Mouse (Mus musculus): ENCODE results near the gene Zfp108. TPM values are rescaled to one million over a fixed set of nuclear protein-coding genes. Genes with fewer than 3 reads are reported as not detected.

Gene Zfp108
- total RNA-seq (2021) (1 to 10 TPM; 1.4 to 1.8 TPM), polyA plus RNA-seq (2012; rRNA removed) (0.70 and 1.4 TPM in 2 replicates)
- long read RNA-seq, partial matches to known transcripts = 0 of 1 reads
- long read RNA-seq, other reads (novel, unspliced or antisense) = 1 of 1 reads

- Histone ChIP-seq H3K27ac (peak within 1 kb of the TSS; percentile 60), H3K36me3 (ENCODE audit: control insufficient read depth, insufficient read depth, low read length) (no peaks in the 10 kb centered on the region; the same call in 1 of the 2 replicates), H3K4me1 (ENCODE audit: control insufficient read depth, insufficient read depth, low read length) (peaks cover 3% of the 10 kb centered on the region), H3K79me2 (replicated peaks; ENCODE audit: control insufficient read depth, insufficient read depth, low read length) (no peaks in the 10 kb centered on the region), H3K27me3 (ENCODE audit: control insufficient read depth, insufficient read depth, low read length) (no peaks in the 10 kb centered on the region), H3K9ac (ENCODE audit: low read depth, low read length) (peak within 1 kb of the TSS; percentile 77), H3K4me3 (peak within 1 kb of the TSS; percentile 61)
- intact Hi-C loops (cut with DNase I) = loop anchor here (1.0 to 5.0 kb wide), 6 partner anchors 15 to 173 kb away; partner anchors contain the start of genes Zfp112, Zfp180, Zfp235 and Zfp93
- TF ChIP-seq EP300 (IDR thresholded peaks at IDR 0.05; ENCODE audit: insufficient read depth, low read depth, low read length) (0 out of 2 replicates have a peak, but pooled peaks have one; percentile 18), CTCF (IDR thresholded peaks at IDR 0.05) (no peak), POLR2A (IDR thresholded peaks at IDR 0.05; ENCODE audit: insufficient read depth, low read depth, low read length) (peak; percentile 79)
- 15% methylated on average over 21 of the region's 21 CpGs for WGBS
- DNase-seq = peak; percentile 83 to 88
These were observed at the start of gene Zfp108 for GRCm38 (mm10) chr7:24254633-24255474. TSS of gene Zfp108 (plus strand) at chr7:24254794.

- H3K27me3 ChIP-seq (ENCODE audit: control insufficient read depth, insufficient read depth, low read length) = no peaks in the 10 kb centered on the region
- H3K79me2 ChIP-seq (replicated peaks; ENCODE audit: control insufficient read depth, insufficient read depth, low read length) = no peaks in the 10 kb centered on the region
- peak; percentile 73 to 75 for DNase-seq
- 8% methylated on average over 24 of the region's 24 CpGs for WGBS
- intact Hi-C loops (cut with DNase I) = loop anchor here (2.0 to 5.0 kb wide), 6 partner anchors 47 to 127 kb away; partner anchors contain the start of genes Zfp108, Zfp112, Zfp180 and Zfp94
- TF ChIP-seq EP300 (IDR thresholded peaks at IDR 0.05; ENCODE audit: insufficient read depth, low read depth, low read length) (no peak), POLR2A (IDR thresholded peaks at IDR 0.05; ENCODE audit: insufficient read depth, low read depth, low read length) (peak; percentile 50), CTCF (IDR thresholded peaks at IDR 0.05) (no peak)
- peak overlapping the region; percentile 92 for H3K9ac ChIP-seq (ENCODE audit: low read depth, low read length)
- peak overlapping the region; percentile 60 for H3K4me3 ChIP-seq
- peak overlapping the region; percentile 3; the same call in 1 of the 2 replicates for H3K27ac ChIP-seq
- H3K36me3 ChIP-seq (ENCODE audit: control insufficient read depth, insufficient read depth, low read length) = 0 out of 2 replicates have a peak, but pooled peaks cover 2% of the 10 kb centered on the region
- H3K4me1 ChIP-seq (ENCODE audit: control insufficient read depth, insufficient read depth, low read length) = peaks cover 2% of the 10 kb centered on the region
These were observed 46.9 kb upstream of the Zfp108 start for GRCm38 (mm10) chr7:24207488-24208261.

GRCm38 (mm10) chr7:24208282-24208886 lies 46.2 kb upstream of the Zfp108 start:
- Histone ChIP-seq H3K27me3 (ENCODE audit: control insufficient read depth, insufficient read depth, low read length) (no peaks in the 10 kb centered on the region), H3K4me3 (peak overlapping the region; percentile 60), H3K4me1 (ENCODE audit: control insufficient read depth, insufficient read depth, low read length) (peaks cover 2% of the 10 kb centered on the region), H3K9ac (ENCODE audit: low read depth, low read length) (no peak overlapping the region; the same call in 1 of the 2 replicates), H3K79me2 (replicated peaks; ENCODE audit: control insufficient read depth, insufficient read depth, low read length) (no peaks in the 10 kb centered on the region), H3K36me3 (ENCODE audit: control insufficient read depth, insufficient read depth, low read length) (0 out of 2 replicates have a peak, but pooled peaks cover 2% of the 10 kb centered on the region), H3K27ac (no peak overlapping the region)
- TF ChIP-seq EP300 (IDR thresholded peaks at IDR 0.05; ENCODE audit: insufficient read depth, low read depth, low read length) = no peak
- no peak for TF ChIP-seq POLR2A (IDR thresholded peaks at IDR 0.05; ENCODE audit: insufficient read depth, low read depth, low read length)
- no peak for TF ChIP-seq CTCF (IDR thresholded peaks at IDR 0.05)
- DNase-seq = no peak
- 53% methylated on average over 7 of the region's 7 CpGs for WGBS
- intact Hi-C loops (cut with DNase I) = loop anchor here (2.0 to 5.0 kb wide), 5 partner anchors 59 to 128 kb away; partner anchors contain the start of genes Zfp112, Zfp180 and Zfp94

GRCm38 (mm10) chr7:24210296-24210695 lies 44.3 kb upstream of the Zfp108 start:
- no peak for TF ChIP-seq CTCF (IDR thresholded peaks at IDR 0.05)
- no peak for TF ChIP-seq POLR2A (IDR thresholded peaks at IDR 0.05; ENCODE audit: insufficient read depth, low read depth, low read length)
- TF ChIP-seq EP300 (IDR thresholded peaks at IDR 0.05; ENCODE audit: insufficient read depth, low read depth, low read length) = no peak
- Histone ChIP-seq H3K4me3 (no peak overlapping the region), H3K79me2 (replicated peaks; ENCODE audit: control insufficient read depth, insufficient read depth, low read length) (no peaks in the 10 kb centered on the region), H3K4me1 (ENCODE audit: control insufficient read depth, insufficient read depth, low read length) (peaks cover 2% of the 10 kb centered on the region), H3K36me3 (ENCODE audit: control insufficient read depth, insufficient read depth, low read length) (0 out of 2 replicates have a peak, but pooled peaks cover 2% of the 10 kb centered on the region), H3K9ac (ENCODE audit: low read depth, low read length) (no peak overlapping the region), H3K27me3 (ENCODE audit: control insufficient read depth, insufficient read depth, low read length) (no peaks in the 10 kb centered on the region), H3K27ac (no peak overlapping the region)
- 82% methylated on average over 2 of the region's 2 CpGs for WGBS
- intact Hi-C loops (cut with DNase I) = no loop called here
- DNase-seq = no peak

- 78% methylated on average over 5 of the region's 5 CpGs for WGBS
- TF ChIP-seq CTCF (IDR thresholded peaks at IDR 0.05) = no peak
- no peak for TF ChIP-seq POLR2A (IDR thresholded peaks at IDR 0.05; ENCODE audit: insufficient read depth, low read depth, low read length)
- TF ChIP-seq EP300 (IDR thresholded peaks at IDR 0.05; ENCODE audit: insufficient read depth, low read depth, low read length) = no peak
- H3K4me3 ChIP-seq = no peak within 1 kb of the TSS
These were observed 43.3 kb upstream of the Zfp108 start, which contains the start of gene Zfp111 for GRCm38 (mm10) chr7:24211343-24211742. TSS of gene Zfp111 (minus strand) at chr7:24211443.

More at GRCm38 (mm10) chr7:24211343-24211742, 43.3 kb upstream of the Zfp108 start, which contains the start of gene Zfp111:
- Histone ChIP-seq H3K9ac (ENCODE audit: low read depth, low read length) (no peak within 1 kb of the TSS), H3K36me3 (ENCODE audit: control insufficient read depth, insufficient read depth, low read length) (0 out of 2 replicates have a peak, but pooled peaks cover 2% of the 10 kb centered on the region), H3K27ac (no peak within 1 kb of the TSS), H3K79me2 (replicated peaks; ENCODE audit: control insufficient read depth, insufficient read depth, low read length) (no peaks in the 10 kb centered on the region), H3K4me1 (ENCODE audit: control insufficient read depth, insufficient read depth, low read length) (peaks cover 2% of the 10 kb centered on the region), H3K27me3 (ENCODE audit: control insufficient read depth, insufficient read depth, low read length) (no peaks in the 10 kb centered on the region)
- intact Hi-C loops (cut with DNase I) = no loop called here
- DNase-seq = no peak
